Mouse (Mus musculus): ENCODE data around the gene Slc7a6os. TPM values are rescaled to one million over a fixed set of nuclear protein-coding genes. Genes with fewer than 3 reads are reported as not detected.

The Slc7a6os gene
- total RNA-seq, 4 experiments from 2014 or later: 24.6 to 29.9 (median 29.5) TPM

DNA sequence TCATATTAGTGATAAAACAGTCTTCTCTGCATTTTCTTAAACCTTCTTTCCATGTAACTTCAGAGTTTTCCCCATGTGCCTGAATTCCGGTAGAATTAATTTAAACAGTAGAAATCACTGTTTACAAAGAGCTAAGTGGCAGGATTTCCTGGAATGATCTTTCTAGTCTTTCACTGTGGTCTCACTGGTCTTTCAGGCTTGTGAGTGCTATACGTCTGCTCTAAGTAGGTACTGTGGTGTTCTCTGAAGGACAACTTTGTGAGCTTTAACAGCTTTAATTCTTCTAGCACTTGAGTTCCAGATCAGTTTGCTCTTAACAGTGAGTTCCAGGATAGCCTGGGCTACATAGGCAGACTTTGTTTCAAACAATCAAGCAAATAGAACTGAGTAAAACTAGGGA lies 32.3 kb downstream of the Slc7a6os start:
- DNase-seq (ENCODE audit: low spot score in 2 of 2): no peak

DNA sequence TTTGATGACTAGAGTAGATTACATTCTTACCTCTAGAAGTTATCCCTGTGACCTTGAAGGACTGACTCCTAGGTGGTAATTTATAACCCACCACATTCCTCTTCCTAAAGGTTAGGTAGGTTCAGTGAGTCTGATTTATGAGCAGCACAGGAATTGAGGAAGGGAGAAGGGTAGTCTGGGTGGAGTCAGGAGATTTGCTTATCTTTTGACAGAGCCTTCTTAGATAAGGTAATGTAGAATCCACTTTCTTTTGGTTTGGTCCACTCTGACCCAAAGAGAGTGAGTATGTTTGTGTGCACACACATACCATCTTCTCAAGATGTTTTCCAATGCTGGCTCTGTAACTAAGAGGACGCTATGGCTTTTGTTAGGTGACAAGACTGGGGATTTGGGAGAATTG lies 33.1 kb downstream of the Slc7a6os start:
- DNase-seq (ENCODE audit: low spot score in 2 of 2): no peak

DNA sequence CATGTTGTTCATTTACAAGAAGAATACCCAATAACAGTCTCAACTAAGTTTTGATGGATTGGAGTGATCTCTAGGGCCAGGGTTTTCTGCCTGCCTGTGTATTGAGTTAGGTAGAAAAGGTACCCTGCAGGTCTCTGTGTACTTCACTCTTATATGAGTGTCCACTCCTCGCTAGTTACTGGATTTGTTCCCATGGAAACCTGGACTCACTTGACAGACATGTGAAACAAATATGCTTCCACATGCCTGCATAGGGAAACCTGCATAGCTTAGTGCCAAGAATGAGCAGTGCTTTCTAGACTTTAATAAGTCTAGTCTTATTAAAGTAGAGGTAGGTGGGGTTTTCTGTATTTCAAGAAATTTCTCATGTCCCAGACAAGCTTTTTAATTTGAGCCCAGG lies 33.8 kb downstream of the Slc7a6os start:
- no peak for DNase-seq (ENCODE audit: low spot score in 2 of 2)

- no peak for DNase-seq (ENCODE audit: low spot score in 2 of 2)
Observed at GRCm38 (mm10) chr8:106173566-106173965, 37.2 kb downstream of the Slc7a6os start.

DNA sequence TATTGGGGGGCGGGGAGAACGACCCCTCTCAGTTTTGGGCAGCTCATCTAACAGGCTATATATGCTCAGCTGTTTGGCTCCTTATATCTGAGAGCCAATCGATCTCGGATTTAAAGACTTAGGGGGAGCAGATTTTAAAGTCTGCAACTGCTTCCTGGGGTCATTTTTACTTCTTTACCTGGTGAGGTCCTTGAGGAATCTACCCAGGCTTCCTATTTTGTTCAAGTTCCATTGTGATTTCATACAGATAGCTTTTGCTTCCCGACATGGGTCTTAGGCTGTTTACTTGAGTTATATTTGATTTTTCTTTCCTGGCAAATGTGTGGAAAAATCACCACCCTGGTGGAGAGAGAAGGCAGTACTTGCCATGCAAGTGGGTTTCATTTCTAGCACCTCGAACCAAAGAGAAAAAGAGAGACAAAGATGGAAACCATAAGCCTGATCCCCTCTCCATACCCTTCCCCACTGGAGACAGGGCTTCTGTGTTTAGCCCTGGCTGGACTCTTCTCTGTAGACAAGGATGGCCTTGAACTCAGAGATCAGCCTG lies 40.7 kb downstream of the Slc7a6os start:
- DNase-seq (ENCODE audit: low spot score in 2 of 2): no peak

GRCm38 (mm10) chr8:106169017-106169933 lies 41.5 kb downstream of the Slc7a6os start:
- peak in 1 of 2 experiments; percentile 39 for DNase-seq (ENCODE audit: low spot score in 2 of 2)

- DNase-seq (ENCODE audit: low spot score in 2 of 2): peak; percentile 81 to 83
Observed at GRCm38 (mm10) chr8:106168356-106169016, 42.2 kb downstream of the Slc7a6os start, which contains the start of gene Slc7a6. Slc7a6 (plus strand) TSS chr8:106168857.

DNA sequence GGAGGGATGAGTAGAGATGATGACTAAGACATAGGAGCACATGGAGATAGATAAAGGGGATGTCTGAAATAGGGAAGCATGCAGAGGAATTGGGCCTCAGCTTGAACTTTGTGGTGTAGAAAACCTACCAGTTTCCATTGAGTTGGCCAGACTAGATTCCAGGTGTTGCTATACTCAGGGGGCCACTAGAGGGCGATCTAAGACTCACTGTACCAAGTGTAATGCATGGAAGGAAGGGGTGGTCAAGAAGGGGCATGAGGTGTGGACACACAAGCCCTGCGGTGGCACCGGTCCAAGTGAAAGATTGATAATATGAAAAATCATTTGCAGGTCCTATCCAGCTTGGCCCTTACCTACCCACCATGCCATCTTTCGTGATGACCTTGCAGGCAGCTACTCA lies 45.3 kb downstream of the Slc7a6os start:
- peak; percentile 40 to 49 for DNase-seq (ENCODE audit: low spot score in 2 of 2)

- DNase-seq (ENCODE audit: low spot score in 2 of 2): no peak
Observed at GRCm38 (mm10) chr8:106163251-106163650, 47.5 kb downstream of the Slc7a6os start.

GRCm38 (mm10) chr8:106159876-106160275 lies 50.9 kb downstream of the Slc7a6os start:
- DNase-seq (ENCODE audit: low spot score in 2 of 2): no peak

DNA sequence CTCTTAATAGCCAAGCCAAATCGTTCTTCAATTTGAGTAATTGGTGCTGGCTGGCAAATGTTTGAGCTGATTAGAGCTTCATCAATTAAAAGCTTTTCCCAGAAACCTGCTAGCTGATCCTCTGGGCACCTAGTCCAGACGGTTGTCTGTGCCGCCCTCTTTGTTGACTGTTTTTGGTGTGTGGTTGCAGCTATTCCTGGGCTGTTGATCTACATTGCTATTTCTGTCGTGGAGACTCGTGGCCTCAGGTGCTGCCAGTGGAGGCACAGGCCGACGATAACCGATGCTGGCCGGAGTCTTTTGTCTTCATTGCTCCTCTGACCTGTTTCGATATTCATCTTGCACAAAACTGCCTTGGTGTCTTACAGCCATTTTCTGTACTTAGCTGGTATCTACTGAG lies 52.4 kb downstream of the Slc7a6os start:
- no peak for DNase-seq (ENCODE audit: low spot score in 2 of 2)

- DNase-seq (ENCODE audit: low spot score in 2 of 2): no peak
Observed at GRCm38 (mm10) chr8:106157419-106157818, 53.3 kb downstream of the Slc7a6os start.

DNA sequence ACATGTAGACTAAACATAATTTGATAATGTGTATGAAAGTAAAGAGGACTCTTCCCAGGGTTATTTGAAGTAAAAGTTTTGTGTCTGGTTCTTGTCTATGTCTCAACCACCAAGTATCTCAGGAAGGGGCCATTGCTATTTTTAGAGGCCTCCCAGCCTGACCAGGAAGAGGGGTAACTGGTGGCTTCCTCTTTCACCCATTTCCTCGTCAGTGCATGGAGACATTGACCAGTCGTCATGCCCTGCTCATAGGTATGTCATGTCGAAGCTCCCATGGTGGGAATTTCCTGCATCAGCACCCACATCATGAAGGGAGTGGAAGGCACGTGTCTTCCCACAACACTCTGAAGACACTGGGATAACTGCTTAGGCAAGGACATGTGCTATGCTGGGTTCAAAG lies 57.9 kb downstream of the Slc7a6os start:
- DNase-seq (ENCODE audit: low spot score in 2 of 2): no peak

GRCm38 (mm10) chr8:106151041-106151440 lies 59.7 kb downstream of the Slc7a6os start:
- no peak for DNase-seq (ENCODE audit: low spot score in 2 of 2)

Other genes with a start within 250 kb of the Slc7a6os start
- 10 to 100 TPM; 18.8 to 23.8 (median 20.6) TPM for gene Slc12a4, start 244.8 kb downstream of the Slc7a6os start, total RNA-seq (2022)
- gene Dpep3, start 231.5 kb downstream of the Slc7a6os start, total RNA-seq (2022): under 1 TPM in 1 of 4 experiments, not detected in 3; 0.23 TPM
- gene Dus2, start 219.6 kb downstream of the Slc7a6os start, total RNA-seq (2022): 10 to 100 TPM; 18.0 to 23.1 (median 20.5) TPM
- under 1 TPM in 1 of 4 experiments, not detected in 3; 0.57 TPM for gene Dpep2nb, start 205.0 kb downstream of the Slc7a6os start, total RNA-seq (2022)
- gene Ddx28, start 199.1 kb downstream of the Slc7a6os start, total RNA-seq (2022): 10 to 100 TPM; 13.9 to 16.8 (median 14.8) TPM
- 10 to 100 TPM; 12.9 to 15.5 (median 14.7) TPM for gene Nfatc3, start 152.1 kb downstream of the Slc7a6os start, total RNA-seq (2022)
- under 1 TPM in 3 of 4 experiments, not detected in 1; 0.19 to 0.87 (median 0.70) TPM for gene Esrp2, start 74.0 kb downstream of the Slc7a6os start, total RNA-seq (2022)
- gene Pla2g15, start 60.5 kb downstream of the Slc7a6os start, total RNA-seq (2022): 10 to 100 TPM; 23.4 to 31.5 (median 26.9) TPM
- 10 to 100 TPM; 18.6 to 27.4 (median 23.4) TPM for gene Slc7a6, start 42.1 kb downstream of the Slc7a6os start, total RNA-seq (2022)
- 10 to 100 TPM; 33.4 to 38.7 (median 36.3) TPM for gene Prmt7, start within 50 bp of the Slc7a6os start, total RNA-seq (2022)
- 10 to 100 TPM; 65.8 to 76.1 (median 71.5) TPM for gene Smpd3, start 127.1 kb upstream of the Slc7a6os start, total RNA-seq (2022)
- gene Zfp90, start 204.4 kb upstream of the Slc7a6os start, total RNA-seq (2022): 10 to 100 TPM; 11.8 to 13.6 (median 12.9) TPM

Measured in left cerebral cortex, adult 8-10 months (tissue).